Mouse (Mus musculus) stomach, embryonic 14.5 days (tissue): ENCODE data around the gene Zkscan6. TPM values are rescaled to one million over a fixed set of nuclear protein-coding genes. Genes with fewer than 3 reads are reported as not detected.

ENCODE experiments used
- ATAC-seq: fragments of 200-750 bp; cut with Nextera tagmentation; 2 replicates; pipeline ENCODE4 v1.8.0; 2017; ENCODE audit warnings: low read depth, moderate TSS enrichment; ENCODE audit not compliant: insufficient number of reproducible peaks, insufficient read depth, low FRiP score
- H3K27ac ChIP-seq: fragments of 300-500 bp; sonication (generic); 2 replicates; pipeline ENCODE4 v1.5.1; 2014; ENCODE audit warnings: mild to moderate bottlenecking, low read length, moderate library complexity, mixed read lengths
- H3K27me3 ChIP-seq: fragments of 300-500 bp; sonication (generic); 2 replicates; pipeline ENCODE4 v1.6.1; 2014; ENCODE audit warnings: low read length, control low read depth, mixed read lengths; ENCODE audit not compliant: control insufficient read depth, insufficient read depth
- H3K36me3 ChIP-seq: fragments of 300-500 bp; sonication (generic); 2 replicates; pipeline ENCODE4 v1.6.1; 2014; ENCODE audit warnings: mild to moderate bottlenecking, control low read depth, low read length, moderate library complexity, mixed read lengths; ENCODE audit not compliant: control insufficient read depth, insufficient read depth
- H3K4me1 ChIP-seq: fragments of 300-500 bp; sonication (generic); 2 replicates; pipeline ENCODE4 v1.6.1; 2014; ENCODE audit warnings: low read length, control low read depth, mixed read lengths; ENCODE audit not compliant: control insufficient read depth, insufficient read depth
- H3K4me2 ChIP-seq: fragments of 300-500 bp; sonication (generic); replicated peaks from 2 replicates; pipeline ENCODE4 v1.6.1; 2014; ENCODE audit warnings: low read depth, low read length, control low read depth
- H3K4me3 ChIP-seq: fragments of 300-500 bp; sonication (generic); 2 replicates; pipeline ENCODE4 v1.5.1; 2014; ENCODE audit warnings: low read depth, low read length, control low read depth
- H3K9ac ChIP-seq: fragments of 300-500 bp; sonication (generic); replicated peaks from 2 replicates; pipeline ENCODE4 v1.6.1; 2014; ENCODE audit warnings: low read depth, mild to moderate bottlenecking, control low read depth, low read length, moderate library complexity, mixed read lengths
- H3K9me3 ChIP-seq: fragments of 300-500 bp; sonication (generic); 2 replicates; pipeline ENCODE4 v1.6.1; 2016; ENCODE audit warnings: low read depth, low read length, control low read depth; ENCODE audit not compliant: control insufficient read depth
- WGBS: fragments of 180-500 bp; shearing (Covaris S2); extraction: QIAGEN DNeasy Blood & Tissue Kit; methylation state at CpG from one replicate; pipeline ENCODE4 v1.1.7; 2014; 5-methylcytosine and 5-hydroxymethylcytosine counted together
- polyA plus RNA-seq: library from polyadenylated mRNA; unstranded; fragments of >200 nt; fragmentation: Nextera tagmentation; extraction: Ambion mirVana; gene quantifications from 2 replicates; pipeline ENCODE4 v1.2.1, GENCODE M21; 2014

The Zkscan6 gene
- polyA plus RNA-seq, 1 experiment from 2014 or later = 14.4 TPM

- H3K36me3 ChIP-seq = peaks cover 8% of the 10 kb centered on the region; the same call in 1 of the 2 replicates
- H3K27ac ChIP-seq = no peak overlapping the region
- no peak overlapping the region for H3K4me3 ChIP-seq
- peaks cover 22% of the 10 kb centered on the region for H3K4me1 ChIP-seq
- no peaks in the 10 kb centered on the region for H3K9me3 ChIP-seq
- ATAC-seq = no peak
- 67% methylated on average over 2 of the region's 2 CpGs for WGBS
- no peaks in the 10 kb centered on the region for H3K27me3 ChIP-seq
- H3K9ac ChIP-seq = no peak overlapping the region
- H3K4me2 ChIP-seq = no peak overlapping the region
Observed at GRCm38 (mm10) chr11:65776906-65777611, 29.9 kb upstream of the Zkscan6 start.

GRCm38 (mm10) chr11:65777810-65778209 lies 29.2 kb upstream of the Zkscan6 start:
- ATAC-seq = no peak
- Histone ChIP-seq H3K27ac (no peak overlapping the region), H3K27me3 (no peaks in the 10 kb centered on the region), H3K36me3 (peaks cover 8% of the 10 kb centered on the region; the same call in 1 of the 2 replicates), H3K4me1 (peaks cover 22% of the 10 kb centered on the region), H3K4me2 (no peak overlapping the region), H3K4me3 (no peak overlapping the region), H3K9ac (no peak overlapping the region), H3K9me3 (no peaks in the 10 kb centered on the region)
- 36% methylated on average over 5 of the region's 5 CpGs for WGBS

- no peak overlapping the region for H3K27ac ChIP-seq
Observed at GRCm38 (mm10) chr11:65779066-65779465, 27.9 kb upstream of the Zkscan6 start.

GRCm38 (mm10) chr11:65779578-65779977 lies 27.4 kb upstream of the Zkscan6 start:
- Histone ChIP-seq H3K27me3 (no peaks in the 10 kb centered on the region), H3K9ac (no peak overlapping the region), H3K4me2 (no peak overlapping the region), H3K27ac (no peak overlapping the region), H3K4me1 (peaks cover 17% of the 10 kb centered on the region), H3K9me3 (no peaks in the 10 kb centered on the region), H3K36me3 (peaks cover 8% of the 10 kb centered on the region; the same call in 1 of the 2 replicates), H3K4me3 (no peak overlapping the region)
- no peak for ATAC-seq
- WGBS = 88% methylated on average over 1 of the region's 1 CpGs

More at GRCm38 (mm10) chr11:65779066-65779465, 27.9 kb upstream of the Zkscan6 start:
- Histone ChIP-seq H3K4me3 (no peak overlapping the region), H3K9me3 (no peaks in the 10 kb centered on the region), H3K27me3 (no peaks in the 10 kb centered on the region), H3K9ac (no peak overlapping the region), H3K4me2 (no peak overlapping the region), H3K4me1 (peaks cover 17% of the 10 kb centered on the region), H3K36me3 (peaks cover 8% of the 10 kb centered on the region; the same call in 1 of the 2 replicates)
- no peak for ATAC-seq
- WGBS = 52% methylated on average over 1 of the region's 1 CpGs

- Histone ChIP-seq H3K4me2 (no peak overlapping the region), H3K4me1 (peaks cover 29% of the 10 kb centered on the region), H3K9me3 (no peaks in the 10 kb centered on the region), H3K9ac (no peak overlapping the region), H3K4me3 (no peak overlapping the region), H3K36me3 (peaks cover 8% of the 10 kb centered on the region; the same call in 1 of the 2 replicates), H3K27ac (no peak overlapping the region), H3K27me3 (no peaks in the 10 kb centered on the region)
- no peak for ATAC-seq
- 67% methylated on average over 3 of the region's 3 CpGs for WGBS
Observed at GRCm38 (mm10) chr11:65781596-65781995, 25.4 kb upstream of the Zkscan6 start.

GRCm38 (mm10) chr11:65786160-65786559 lies 20.8 kb upstream of the Zkscan6 start:
- 76% methylated on average over 2 of the region's 2 CpGs for WGBS
- Histone ChIP-seq H3K36me3 (no peaks in the 10 kb centered on the region), H3K27me3 (no peaks in the 10 kb centered on the region), H3K4me2 (peak overlapping the region; percentile 65), H3K9me3 (no peaks in the 10 kb centered on the region), H3K27ac (no peak overlapping the region), H3K4me1 (peaks cover 14% of the 10 kb centered on the region), H3K9ac (no peak overlapping the region), H3K4me3 (peak overlapping the region; percentile 56; the same call in 1 of the 2 replicates)
- no peak for ATAC-seq

- Histone ChIP-seq H3K9ac (peak overlapping the region; percentile 98), H3K4me1 (peaks cover 14% of the 10 kb centered on the region), H3K36me3 (no peaks in the 10 kb centered on the region), H3K27ac (peak overlapping the region; percentile 84), H3K27me3 (no peaks in the 10 kb centered on the region), H3K4me3 (peak overlapping the region; percentile 56), H3K9me3 (no peaks in the 10 kb centered on the region), H3K4me2 (peak overlapping the region; percentile 65)
- ATAC-seq = peak; percentile 80
- WGBS = under 1% methylated on average over 71 of the region's 71 CpGs
Observed at GRCm38 (mm10) chr11:65787421-65788151, 19.4 kb upstream of the Zkscan6 start.

- Histone ChIP-seq H3K4me1 (peaks cover 14% of the 10 kb centered on the region), H3K4me2 (peak within 1 kb of the TSS; percentile 65), H3K36me3 (no peaks in the 10 kb centered on the region), H3K27ac (peak within 1 kb of the TSS; percentile 84), H3K9ac (peak within 1 kb of the TSS; percentile 98), H3K9me3 (no peaks in the 10 kb centered on the region), H3K27me3 (no peaks in the 10 kb centered on the region), H3K4me3 (peak within 1 kb of the TSS; percentile 56)
- ATAC-seq = peak; percentile 99
- under 1% methylated on average over 29 of the region's 36 CpGs for WGBS
Observed at GRCm38 (mm10) chr11:65788154-65788553, 18.8 kb upstream of the Zkscan6 start, which contains the start of gene Map2k4. Map2k4 (minus strand) TSS chr11:65788297.
